Mouse (Mus musculus): ENCODE data around the gene Ribc1. TPM values are rescaled to one million over a fixed set of nuclear protein-coding genes. Genes with fewer than 3 reads are reported as not detected.

Ribc1 gene
- polyA plus RNA-seq, 1 experiment from 2014 or later, result 1.9 TPM

- Histone ChIP-seq H3K27me3 (peaks cover 27% of the 10 kb centered on the region), H3K27ac (peak within 1 kb of the TSS; percentile 70), H3K4me1 (replicated peaks) (no peaks in the 10 kb centered on the region), H3K36me3 (no peaks in the 10 kb centered on the region), H3K9ac (peak within 1 kb of the TSS; percentile 52), H3K4me2 (peak within 1 kb of the TSS; percentile 73), H3K9me3 (replicated peaks) (no peaks in the 10 kb centered on the region), H3K4me3 (peak within 1 kb of the TSS; percentile 58)
- peak; percentile 96 for ATAC-seq (replicated peaks; ENCODE audit: insufficient number of reproducible peaks, insufficient read depth, low FRiP score, low read depth)
- 17% methylated on average over 39 of the region's 41 CpGs for WGBS
Measured at GRCm38 (mm10) chrX:152001737-152002710, 14.1 kb downstream of the Ribc1 start, which contains the start of gene Hsd17b10. Hsd17b10 (plus strand) TSS chrX:152001845.

GRCm38 (mm10) chrX:152001182-152001684 is 14.9 kb downstream of the Ribc1 start:
- Histone ChIP-seq H3K36me3 (no peaks in the 10 kb centered on the region), H3K9me3 (replicated peaks) (no peaks in the 10 kb centered on the region), H3K27ac (0 out of 2 replicates have a peak overlapping the region, but pooled peaks have one; percentile 47), H3K27me3 (peaks cover 29% of the 10 kb centered on the region; the same call in 1 of the 2 replicates), H3K4me2 (peak overlapping the region; percentile 56), H3K9ac (peak overlapping the region; percentile 41), H3K4me3 (peak overlapping the region; percentile 58), H3K4me1 (replicated peaks) (no peaks in the 10 kb centered on the region)
- no peak for ATAC-seq (replicated peaks; ENCODE audit: insufficient number of reproducible peaks, insufficient read depth, low FRiP score, low read depth)
- 33% methylated on average over 9 of the region's 9 CpGs for WGBS

GRCm38 (mm10) chrX:151999006-151999710 is 16.9 kb downstream of the Ribc1 start:
- Histone ChIP-seq H3K27me3 (peaks cover 40% of the 10 kb centered on the region; the same call in 1 of the 2 replicates), H3K9ac (no peak overlapping the region), H3K4me3 (no peak overlapping the region), H3K4me2 (no peak overlapping the region), H3K27ac (no peak overlapping the region), H3K9me3 (replicated peaks) (no peaks in the 10 kb centered on the region), H3K36me3 (no peaks in the 10 kb centered on the region), H3K4me1 (replicated peaks) (no peaks in the 10 kb centered on the region)
- WGBS, result 64% methylated on average over 4 of the region's 4 CpGs
- no peak for ATAC-seq (replicated peaks; ENCODE audit: insufficient number of reproducible peaks, insufficient read depth, low FRiP score, low read depth)

Other genes starting within 250 kb of the Ribc1 start
- 25.7 and 35.5 TPM in 2 replicates for gene Huwe1, start 215.5 kb downstream of the Ribc1 start, polyA plus RNA-seq (2015; fragmentation: Nextera tagmentation; extraction: Ambion mirVana)
- 193 and 211 TPM in 2 replicates for gene Hsd17b10, start 14.4 kb downstream of the Ribc1 start, polyA plus RNA-seq (2015; fragmentation: Nextera tagmentation; extraction: Ambion mirVana)
- 65.0 and 67.9 TPM in 2 replicates for gene Smc1a, start 133 bp upstream of the Ribc1 start, polyA plus RNA-seq (2015; fragmentation: Nextera tagmentation; extraction: Ambion mirVana)
- 39.9 and 44.0 TPM in 2 replicates for gene Iqsec2, start 128.0 kb upstream of the Ribc1 start, polyA plus RNA-seq (2015; fragmentation: Nextera tagmentation; extraction: Ambion mirVana)
- 24.7 and 34.6 TPM in 2 replicates for gene Kdm5c, start 216.7 kb upstream of the Ribc1 start, polyA plus RNA-seq (2015; fragmentation: Nextera tagmentation; extraction: Ambion mirVana)

All from heart, embryonic 15.5 days (tissue).